In genomic region chr12:9029888-9030723, GRCm38 (mm10) we compare ENCODE assay signal across 8 mouse cellular contexts. TPM values are rescaled to one million over a fixed set of nuclear protein-coding genes. Genes with fewer than 3 reads are reported as not detected.
DNase-seq lines count a peak whose midpoint lies in the region; ATAC-seq lines count a peak whose summit lies in the region.

TSS of gene Ttc32 (plus strand) at chr12:9029997.

- peak; percentile 97 for DNase-seq in adipocyte (ENCODE audit: low spot score)
- DNase-seq in embryo, embryonic 10 days (ENCODE audit: low spot score): peak; percentile 96
- DNase-seq in gastrocnemius, postnatal 10 days: peak; percentile 95
- peak; percentile 97 for DNase-seq in induced T-regulatory cell, adult 2 months (ENCODE audit: low read depth)
- DNase-seq in left cerebral cortex, adult 9 months (ENCODE audit: low spot score in 2 of 2): peak; percentile 81 to 96
- DNase-seq in right cerebral cortex, postnatal 14 days: peak; percentile 95
- peak; percentile 93 to 94 for DNase-seq in urinary bladder, postnatal 36 days (ENCODE audit: low spot score in 2 of 2)

- peak; percentile 85 for ATAC-seq in megakaryocyte progenitor cell, adult 5-6 weeks (replicated peaks; ENCODE audit: poor library complexity)

RNA-seq across cellular contexts. Expression of gene Ttc32, which starts in this region (rescaled TPM):
- 10 to 100 TPM; 14.4 to 15.7 TPM for total RNA-seq in gastrocnemius, postnatal 10 days (2021)
- total RNA-seq in megakaryocyte progenitor cell, adult 5-6 weeks (2015): 41.9 and 43.1 TPM in 2 replicates
- total RNA-seq in megakaryocyte progenitor cell, adult 5-6 weeks (2017): 23.2 and 29.7 TPM in 2 replicates

Comparison
In these comparisons a context has a peak if more than half of its experiments do, and no peak if none do; other contexts are left out.
1. Peak in every context shown above with its lines: DNase-seq and ATAC-seq.